Mouse (Mus musculus) bone marrow, adult 2 months (tissue): ENCODE measurements around the gene Slc25a29.

Experiments used
- CTCF ChIP-seq: fragments of 200-500 bp; IDR thresholded peaks from 2 replicates; pipeline ENCODE4 v1.5.1; 2011; ENCODE audit warnings: low read length, control low read depth; ENCODE audit not compliant: control insufficient read depth, insufficient read depth
- POLR2A ChIP-seq: fragments of 200-500 bp; IDR thresholded peaks from 2 replicates; pipeline ENCODE4 v1.6.1; 2011; ENCODE audit warnings: low read depth, mild to moderate bottlenecking, control low read depth, low read length, borderline replicate concordance; ENCODE audit not compliant: control insufficient read depth

- TF ChIP-seq CTCF (no peak), POLR2A (no peak)
Observed at GRCm38 (mm10) chr12:108826282-108826957, 9.3 kb downstream of the Slc25a29 start.
